Mouse (Mus musculus): Measurements from ENCODE around the gene Gpcpd1. TPM values are rescaled to one million over a fixed set of nuclear protein-coding genes. Genes with fewer than 3 reads are reported as not detected.
A peak's percentile ranks its signal among the peaks of the same experiment; 100 is the strongest.

Gene Gpcpd1
- polyA plus RNA-seq, 1 experiment from 2014 or later, result 25.6 TPM

DNA sequence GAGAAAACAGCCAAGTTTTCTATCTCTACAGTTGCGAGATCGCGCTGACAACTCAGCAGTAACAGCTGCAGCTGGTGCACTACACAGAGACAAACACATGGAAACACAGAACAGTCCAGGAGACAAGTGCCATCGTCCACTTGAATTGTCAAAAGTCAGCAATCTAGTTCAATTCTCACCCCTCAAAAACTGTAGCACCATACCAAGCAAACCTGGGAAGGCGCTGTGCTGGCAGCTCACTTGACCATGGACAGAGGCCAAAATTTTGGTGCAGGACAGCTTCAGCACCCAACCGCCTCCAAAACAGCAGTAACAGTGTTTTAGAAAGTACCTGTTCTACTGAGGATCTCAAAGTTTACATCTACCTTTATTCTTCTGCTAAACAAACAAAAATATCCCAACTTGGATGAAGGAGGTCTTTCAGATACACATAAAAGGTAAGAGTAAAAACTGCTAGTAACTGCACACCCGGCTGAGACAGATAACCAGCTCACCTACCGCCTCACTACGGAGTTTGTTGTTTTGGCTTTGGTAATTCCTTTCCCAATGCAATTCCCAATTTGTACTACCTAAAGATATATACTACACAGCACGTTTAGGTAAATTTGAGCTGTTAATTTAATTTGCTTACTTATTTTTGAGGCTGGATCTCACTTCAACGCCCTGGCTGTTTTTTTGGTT, 11.6 kb downstream of the Gpcpd1 start:
- Histone ChIP-seq H3K27me3 (ENCODE audit: insufficient read depth, low read length) (no peaks in the 10 kb centered on the region), H3K4me2 (replicated peaks; ENCODE audit: low read depth, low read length) (0 out of 2 replicates have a peak overlapping the region, but pooled peaks have one; percentile 80), H3K36me3 (ENCODE audit: insufficient read depth, low read length) (0 out of 2 replicates have a peak, but pooled peaks cover 4% of the 10 kb centered on the region), H3K27ac (ENCODE audit: low read length) (0 out of 2 replicates have a peak overlapping the region, but pooled peaks have one; percentile 20), H3K9ac (replicated peaks; ENCODE audit: low read length) (no peak overlapping the region), H3K9me3 (ENCODE audit: low read length) (no peaks in the 10 kb centered on the region), H3K4me1 (ENCODE audit: insufficient read depth, low read length) (peaks cover 20% of the 10 kb centered on the region), H3K4me3 (ENCODE audit: low read length) (peak overlapping the region; percentile 78; the same call in 1 of the 2 replicates)
- 75% methylated on average over 11 of the region's 11 CpGs for WGBS
- ATAC-seq (ENCODE audit: low FRiP score, low TSS enrichment), result no peak

DNA sequence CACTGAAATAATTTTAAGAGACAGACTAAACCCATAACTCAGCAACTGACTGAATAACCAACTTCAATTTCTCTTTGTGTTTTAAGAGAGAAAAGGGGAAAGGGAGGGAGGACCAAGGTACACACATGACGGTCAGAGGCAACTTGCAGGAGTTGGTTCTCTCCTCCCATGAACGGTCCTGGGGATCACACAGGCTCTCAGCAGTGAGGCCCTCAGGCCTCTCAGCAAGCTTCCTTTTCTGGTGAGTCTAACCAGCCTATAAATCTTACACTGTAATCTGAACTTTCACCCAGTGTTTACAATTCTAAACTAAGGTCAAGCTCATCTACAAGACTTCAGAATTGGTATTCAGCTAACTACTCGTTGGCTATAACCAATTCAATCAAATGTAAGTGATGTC, 12.3 kb downstream of the Gpcpd1 start:
- H3K4me1 ChIP-seq (ENCODE audit: insufficient read depth, low read length), result peaks cover 20% of the 10 kb centered on the region
- no peaks in the 10 kb centered on the region for H3K27me3 ChIP-seq (ENCODE audit: insufficient read depth, low read length)
- H3K36me3 ChIP-seq (ENCODE audit: insufficient read depth, low read length), result peaks cover 9% of the 10 kb centered on the region; the same call in 1 of the 2 replicates
- H3K9me3 ChIP-seq (ENCODE audit: low read length), result no peaks in the 10 kb centered on the region
- ATAC-seq (ENCODE audit: low FRiP score, low TSS enrichment), result no peak
- H3K4me2 ChIP-seq (replicated peaks; ENCODE audit: low read depth, low read length), result no peak overlapping the region
- no peak overlapping the region for H3K27ac ChIP-seq (ENCODE audit: low read length)
- no peak overlapping the region for H3K4me3 ChIP-seq (ENCODE audit: low read length)
- 26% methylated on average over 3 of the region's 3 CpGs for WGBS
- no peak overlapping the region for H3K9ac ChIP-seq (replicated peaks; ENCODE audit: low read length)

DNA sequence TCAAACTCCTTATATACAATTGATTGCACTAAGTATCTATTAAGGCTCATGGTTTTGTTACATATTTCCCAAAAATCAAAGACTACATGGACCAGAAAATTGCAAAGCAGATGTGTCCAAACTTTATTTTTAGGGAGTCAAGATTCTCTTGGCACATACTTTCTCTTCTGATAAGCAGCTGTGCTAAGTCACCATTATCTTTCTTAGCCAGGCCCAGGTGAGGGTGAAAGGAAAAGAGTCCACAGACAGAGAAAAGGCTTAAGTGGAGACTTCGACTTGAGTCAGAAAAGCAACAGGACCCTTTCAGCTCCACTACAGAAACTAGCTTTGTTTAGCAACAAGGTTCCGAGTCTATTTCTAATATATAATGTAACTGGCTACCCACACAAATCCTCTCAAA, 14.2 kb downstream of the Gpcpd1 start:
- H3K9me3 ChIP-seq (ENCODE audit: low read length), result no peaks in the 10 kb centered on the region
- no peaks in the 10 kb centered on the region for H3K27me3 ChIP-seq (ENCODE audit: insufficient read depth, low read length)
- peaks cover 20% of the 10 kb centered on the region for H3K4me1 ChIP-seq (ENCODE audit: insufficient read depth, low read length)
- no peak overlapping the region for H3K9ac ChIP-seq (replicated peaks; ENCODE audit: low read length)
- peaks cover 15% of the 10 kb centered on the region; the same call in 1 of the 2 replicates for H3K36me3 ChIP-seq (ENCODE audit: insufficient read depth, low read length)
- WGBS, result 98% methylated on average over 2 of the region's 2 CpGs
- no peak overlapping the region for H3K27ac ChIP-seq (ENCODE audit: low read length)
- no peak overlapping the region for H3K4me3 ChIP-seq (ENCODE audit: low read length)
- H3K4me2 ChIP-seq (replicated peaks; ENCODE audit: low read depth, low read length), result no peak overlapping the region
- ATAC-seq (ENCODE audit: low FRiP score, low TSS enrichment), result no peak

DNA sequence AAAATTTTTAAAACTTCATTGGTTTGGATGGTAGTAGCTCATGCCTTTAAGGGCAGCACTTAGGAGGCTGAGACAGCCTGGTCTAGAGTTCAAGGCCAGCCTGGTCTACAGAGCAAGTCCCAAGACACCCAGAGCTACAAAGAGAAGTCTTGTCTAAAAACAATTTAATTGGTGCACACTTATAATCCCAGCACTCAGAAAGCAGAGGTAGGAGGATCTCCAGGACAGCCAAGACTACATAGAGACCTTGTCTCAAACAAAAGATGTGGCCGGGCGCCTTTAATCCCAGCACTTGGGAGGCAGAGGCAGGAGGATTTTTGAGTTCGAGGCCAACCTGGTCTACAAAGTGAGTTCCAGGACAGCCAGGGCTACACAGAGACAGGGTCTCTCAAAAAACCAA, 14.9 kb downstream of the Gpcpd1 start:
- no peak overlapping the region for H3K4me3 ChIP-seq (ENCODE audit: low read length)
- H3K9ac ChIP-seq (replicated peaks; ENCODE audit: low read length), result no peak overlapping the region
- H3K9me3 ChIP-seq (ENCODE audit: low read length), result no peaks in the 10 kb centered on the region
- no peak for ATAC-seq (ENCODE audit: low FRiP score, low TSS enrichment)
- H3K36me3 ChIP-seq (ENCODE audit: insufficient read depth, low read length), result peaks cover 18% of the 10 kb centered on the region; the same call in 1 of the 2 replicates
- peaks cover 20% of the 10 kb centered on the region for H3K4me1 ChIP-seq (ENCODE audit: insufficient read depth, low read length)
- H3K27ac ChIP-seq (ENCODE audit: low read length), result no peak overlapping the region
- WGBS, result 95% methylated on average over 3 of the region's 3 CpGs
- no peak overlapping the region for H3K4me2 ChIP-seq (replicated peaks; ENCODE audit: low read depth, low read length)
- no peaks in the 10 kb centered on the region for H3K27me3 ChIP-seq (ENCODE audit: insufficient read depth, low read length)

DNA sequence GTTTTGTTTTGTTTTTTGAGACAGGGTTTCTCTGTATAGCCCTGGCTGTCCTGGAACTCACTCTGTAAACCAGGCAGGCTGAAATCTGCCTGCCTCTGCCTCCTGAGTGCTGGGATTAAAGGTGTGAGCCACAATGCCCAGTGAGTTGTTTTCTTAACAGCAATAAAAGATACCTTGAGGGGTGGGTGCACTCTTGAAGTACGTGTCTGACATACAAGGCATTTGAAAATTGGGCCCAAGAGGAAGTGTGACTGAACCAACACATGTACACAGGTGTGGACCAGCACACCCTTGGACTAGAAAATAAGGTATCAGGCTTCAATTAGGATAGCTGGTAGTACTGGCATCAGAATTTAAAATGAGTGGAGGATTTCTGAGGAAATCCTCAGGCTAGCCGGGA, 16.2 kb downstream of the Gpcpd1 start:
- no peaks in the 10 kb centered on the region for H3K9me3 ChIP-seq (ENCODE audit: low read length)
- H3K4me3 ChIP-seq (ENCODE audit: low read length), result no peak overlapping the region
- H3K27me3 ChIP-seq (ENCODE audit: insufficient read depth, low read length), result no peaks in the 10 kb centered on the region
- WGBS, result 92% methylated on average over 2 of the region's 2 CpGs
- H3K9ac ChIP-seq (replicated peaks; ENCODE audit: low read length), result no peak overlapping the region
- no peak for ATAC-seq (ENCODE audit: low FRiP score, low TSS enrichment)
- H3K27ac ChIP-seq (ENCODE audit: low read length), result no peak overlapping the region
- peaks cover 14% of the 10 kb centered on the region for H3K4me1 ChIP-seq (ENCODE audit: insufficient read depth, low read length)
- H3K4me2 ChIP-seq (replicated peaks; ENCODE audit: low read depth, low read length), result no peak overlapping the region
- peaks cover 31% of the 10 kb centered on the region for H3K36me3 ChIP-seq (ENCODE audit: insufficient read depth, low read length)

DNA sequence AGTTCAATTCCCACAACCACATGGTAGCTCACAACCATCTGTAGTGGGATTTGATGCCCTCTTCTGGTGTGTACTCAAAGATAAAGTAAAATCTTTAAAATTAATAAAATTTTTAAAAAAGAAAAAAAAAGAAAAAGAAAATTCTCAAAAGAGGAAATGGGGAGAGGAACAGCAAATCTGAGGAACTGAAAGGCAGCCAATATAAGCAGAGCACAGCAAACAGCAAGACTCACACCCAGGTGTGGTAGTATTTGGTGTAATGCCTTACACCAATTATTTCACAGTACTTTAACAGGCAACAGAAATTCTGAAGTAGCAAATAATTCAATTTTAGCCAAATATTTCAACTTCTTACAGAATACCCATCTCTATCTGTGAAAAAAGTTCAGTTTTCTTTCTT, 16.7 kb downstream of the Gpcpd1 start:
- Histone ChIP-seq H3K9me3 (ENCODE audit: low read length) (no peaks in the 10 kb centered on the region), H3K9ac (replicated peaks; ENCODE audit: low read length) (no peak overlapping the region), H3K4me2 (replicated peaks; ENCODE audit: low read depth, low read length) (no peak overlapping the region), H3K27ac (ENCODE audit: low read length) (no peak overlapping the region), H3K27me3 (ENCODE audit: insufficient read depth, low read length) (no peaks in the 10 kb centered on the region), H3K4me3 (ENCODE audit: low read length) (no peak overlapping the region), H3K36me3 (ENCODE audit: insufficient read depth, low read length) (peaks cover 33% of the 10 kb centered on the region), H3K4me1 (ENCODE audit: insufficient read depth, low read length) (peaks cover 9% of the 10 kb centered on the region)
- no peak for ATAC-seq (ENCODE audit: low FRiP score, low TSS enrichment)

DNA sequence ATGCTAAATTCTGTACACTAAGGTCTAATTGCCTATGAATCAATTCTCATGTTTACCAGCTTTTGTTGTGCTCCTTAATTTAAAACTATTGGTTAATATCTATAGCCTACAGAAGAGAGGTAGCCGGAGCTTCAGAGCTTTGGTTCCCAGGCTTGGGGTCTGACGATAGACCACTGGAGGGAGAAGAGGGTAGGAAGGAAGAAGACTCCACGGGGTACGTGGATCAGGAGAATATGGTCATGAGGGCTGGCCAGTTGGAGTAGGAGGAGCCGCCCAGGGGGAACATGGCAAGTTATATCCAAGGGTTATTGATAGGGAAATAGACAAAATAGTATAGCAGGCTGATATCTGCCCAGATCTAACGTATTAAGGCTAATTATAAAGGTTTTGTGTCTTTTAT, 17.8 kb downstream of the Gpcpd1 start:
- Histone ChIP-seq H3K27ac (ENCODE audit: low read length) (no peak overlapping the region), H3K4me2 (replicated peaks; ENCODE audit: low read depth, low read length) (no peak overlapping the region), H3K4me1 (ENCODE audit: insufficient read depth, low read length) (no peaks in the 10 kb centered on the region), H3K9ac (replicated peaks; ENCODE audit: low read length) (no peak overlapping the region), H3K9me3 (ENCODE audit: low read length) (no peaks in the 10 kb centered on the region), H3K36me3 (ENCODE audit: insufficient read depth, low read length) (peaks cover 35% of the 10 kb centered on the region), H3K4me3 (ENCODE audit: low read length) (no peak overlapping the region), H3K27me3 (ENCODE audit: insufficient read depth, low read length) (no peaks in the 10 kb centered on the region)
- ATAC-seq (ENCODE audit: low FRiP score, low TSS enrichment), result no peak
- 91% methylated on average over 6 of the region's 6 CpGs for WGBS

DNA sequence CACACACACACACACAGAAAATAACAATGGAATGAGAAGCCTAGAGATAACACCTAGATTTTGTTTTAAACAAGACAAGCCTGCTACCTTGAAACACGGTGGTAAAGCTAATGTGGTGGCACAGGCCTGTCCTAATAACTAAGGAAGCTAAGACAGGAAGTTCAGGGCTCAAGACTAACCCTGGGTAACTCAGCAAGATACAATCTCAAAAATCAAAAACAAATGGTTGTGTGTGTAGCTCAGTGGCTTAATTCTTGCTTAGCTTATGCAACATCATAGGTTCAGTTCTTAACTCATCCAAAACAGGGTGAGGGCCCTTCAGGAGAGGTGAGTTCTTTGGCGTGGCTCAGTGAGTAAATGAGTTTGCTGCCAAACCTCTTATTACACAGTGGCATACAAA, 20.1 kb downstream of the Gpcpd1 start:
- WGBS, result 88% methylated on average over 2 of the region's 2 CpGs
- Histone ChIP-seq H3K4me1 (ENCODE audit: insufficient read depth, low read length) (no peaks in the 10 kb centered on the region), H3K4me3 (ENCODE audit: low read length) (no peak overlapping the region), H3K36me3 (ENCODE audit: insufficient read depth, low read length) (peaks cover 38% of the 10 kb centered on the region), H3K27me3 (ENCODE audit: insufficient read depth, low read length) (no peaks in the 10 kb centered on the region), H3K27ac (ENCODE audit: low read length) (no peak overlapping the region), H3K9ac (replicated peaks; ENCODE audit: low read length) (no peak overlapping the region), H3K4me2 (replicated peaks; ENCODE audit: low read depth, low read length) (no peak overlapping the region), H3K9me3 (ENCODE audit: low read length) (no peaks in the 10 kb centered on the region)
- ATAC-seq (ENCODE audit: low FRiP score, low TSS enrichment), result no peak

DNA sequence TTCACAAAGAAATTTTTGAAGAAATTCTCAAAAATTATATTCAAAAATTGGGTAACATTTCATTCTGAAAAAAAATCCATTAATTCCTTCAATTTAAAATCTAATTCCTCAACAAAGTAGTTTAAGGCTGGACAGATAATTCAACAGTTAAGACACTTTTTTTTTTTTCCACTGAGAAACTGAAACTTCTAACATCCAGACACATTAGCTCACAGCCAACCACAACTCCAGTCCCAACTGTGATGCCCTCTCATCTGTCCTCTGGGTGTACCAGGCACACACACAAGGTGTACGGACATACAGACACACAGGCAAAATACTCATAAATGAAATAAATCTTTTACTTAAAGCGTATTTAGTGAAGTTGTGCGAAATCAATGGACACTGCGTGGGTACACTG, 25.7 kb downstream of the Gpcpd1 start:
- ATAC-seq (ENCODE audit: low FRiP score, low TSS enrichment), result no peak
- Histone ChIP-seq H3K9me3 (ENCODE audit: low read length) (no peaks in the 10 kb centered on the region), H3K4me2 (replicated peaks; ENCODE audit: low read depth, low read length) (no peak overlapping the region), H3K4me3 (ENCODE audit: low read length) (no peak overlapping the region), H3K9ac (replicated peaks; ENCODE audit: low read length) (no peak overlapping the region), H3K27ac (ENCODE audit: low read length) (no peak overlapping the region), H3K36me3 (ENCODE audit: insufficient read depth, low read length) (peaks cover 12% of the 10 kb centered on the region), H3K4me1 (ENCODE audit: insufficient read depth, low read length) (no peaks in the 10 kb centered on the region), H3K27me3 (ENCODE audit: insufficient read depth, low read length) (no peaks in the 10 kb centered on the region)
- WGBS, result 96% methylated on average over 4 of the region's 4 CpGs

DNA sequence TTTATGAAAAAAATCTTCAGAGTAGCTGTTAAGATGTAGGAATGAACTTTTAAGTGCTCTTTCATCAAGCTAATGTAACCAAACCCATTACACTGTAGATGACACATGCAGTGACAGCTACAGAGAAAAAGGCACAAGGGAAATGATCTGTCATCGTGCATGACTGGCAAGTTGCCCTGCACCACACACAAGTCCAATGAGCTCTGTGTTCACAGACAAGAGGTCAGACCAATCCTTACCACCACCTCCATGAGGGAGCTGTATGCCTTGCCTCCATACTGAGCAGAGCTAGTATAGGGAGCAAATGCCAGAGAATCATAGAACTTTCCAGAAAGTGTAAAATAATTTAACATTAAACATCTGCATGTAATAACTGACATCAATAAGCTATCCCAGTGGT, 59.7 kb downstream of the Gpcpd1 start:
- no peaks in the 10 kb centered on the region for H3K9me3 ChIP-seq (ENCODE audit: low read length)
- no peak for ATAC-seq (ENCODE audit: low FRiP score, low TSS enrichment)
- no peak overlapping the region for H3K4me2 ChIP-seq (replicated peaks; ENCODE audit: low read depth, low read length)
- no peak overlapping the region for H3K4me3 ChIP-seq (ENCODE audit: low read length)
- H3K4me1 ChIP-seq (ENCODE audit: insufficient read depth, low read length), result no peaks in the 10 kb centered on the region
- no peak overlapping the region for H3K27ac ChIP-seq (ENCODE audit: low read length)
- H3K9ac ChIP-seq (replicated peaks; ENCODE audit: low read length), result no peak overlapping the region
- no peaks in the 10 kb centered on the region for H3K27me3 ChIP-seq (ENCODE audit: insufficient read depth, low read length)
- H3K36me3 ChIP-seq (ENCODE audit: insufficient read depth, low read length), result peaks cover 11% of the 10 kb centered on the region
- WGBS, result 74% methylated on average over 1 of the region's 1 CpGs

Measured in kidney, embryonic 16.5 days (tissue).